Mouse (Mus musculus) embryonic facial prominence, embryonic 10.5 days (tissue): ENCODE measurements around the gene Prdm2. TPM values are rescaled to one million over a fixed set of nuclear protein-coding genes. Genes with fewer than 3 reads are reported as not detected.

ENCODE experiments used
- DNase-seq: peaks from one replicate; pipeline ENCODE4 v3.0.0-alpha.2; 2017; ENCODE audit warnings: low spot score
- H3K27ac ChIP-seq: fragments of 300-500 bp; sonication (generic); replicated peaks from 2 replicates; pipeline ENCODE4 v1.5.1; 2016; ENCODE audit warnings: mild to moderate bottlenecking
- H3K27me3 ChIP-seq: fragments of 300-500 bp; sonication (generic); replicated peaks from 2 replicates; pipeline ENCODE4 v1.6.1; 2016; ENCODE audit warnings: low read depth, mild to moderate bottlenecking; ENCODE audit not compliant: poor library complexity, severe bottlenecking
- H3K36me3 ChIP-seq: fragments of 300-500 bp; sonication (generic); replicated peaks from 2 replicates; pipeline ENCODE4 v1.6.1; 2016; ENCODE audit warnings: mild to moderate bottlenecking, moderate library complexity
- H3K4me1 ChIP-seq: fragments of 300-500 bp; sonication (generic); 2 replicates; pipeline ENCODE4 v1.6.1; 2016
- H3K4me3 ChIP-seq: fragments of 300-500 bp; sonication (generic); 2 replicates; pipeline ENCODE4 v1.5.1; 2016; ENCODE audit warnings: mild to moderate bottlenecking, moderate library complexity
- H3K9me3 ChIP-seq: fragments of 300-500 bp; sonication (generic); 2 replicates; pipeline ENCODE4 v1.6.1; 2016; ENCODE audit warnings: mild to moderate bottlenecking
- WGBS: fragments of 180-500 bp; shearing (Covaris S2); methylation state at CpG from one replicate; pipeline ENCODE4 v1.1.7; 2016; 5-methylcytosine and 5-hydroxymethylcytosine counted together
- polyA plus RNA-seq: library from polyadenylated mRNA; unstranded; fragments of >200 nt; fragmentation: Nextera tagmentation; extraction: Ambion mirVana; gene quantifications from 2 replicates; pipeline ENCODE4 v1.2.1, GENCODE M21; 2016

Prdm2 gene
- polyA plus RNA-seq, 1 experiment from 2014 or later, result 17.4 TPM

DNA sequence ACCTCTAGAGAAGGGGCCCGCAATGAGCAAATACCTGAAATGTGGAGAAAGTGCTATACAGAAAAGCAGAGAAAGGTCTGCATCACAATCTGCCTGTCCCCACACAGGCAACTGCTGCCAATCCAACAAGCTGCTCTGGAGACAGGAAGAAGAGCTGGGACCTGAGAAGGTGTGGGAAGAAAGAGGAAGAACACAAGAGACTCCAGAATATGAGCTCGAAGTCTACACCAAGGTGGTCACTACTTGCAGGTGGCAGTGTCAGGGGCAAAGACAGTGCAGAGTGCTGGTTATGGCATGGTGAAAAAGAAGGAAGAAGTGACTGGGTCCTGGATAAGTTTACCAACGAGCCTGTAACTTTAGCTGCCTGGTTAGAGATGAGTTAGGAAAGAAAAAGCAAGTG, 14.4 kb downstream of the Prdm2 start:
- Histone ChIP-seq H3K4me1 (peaks cover 3% of the 10 kb centered on the region; the same call in 1 of the 2 replicates), H3K4me3 (no peak overlapping the region), H3K36me3 (no peaks in the 10 kb centered on the region), H3K9me3 (no peaks in the 10 kb centered on the region), H3K27me3 (no peaks in the 10 kb centered on the region), H3K27ac (no peak overlapping the region)
- no peak for DNase-seq
- WGBS, result 83% methylated on average over 3 of the region's 3 CpGs

DNA sequence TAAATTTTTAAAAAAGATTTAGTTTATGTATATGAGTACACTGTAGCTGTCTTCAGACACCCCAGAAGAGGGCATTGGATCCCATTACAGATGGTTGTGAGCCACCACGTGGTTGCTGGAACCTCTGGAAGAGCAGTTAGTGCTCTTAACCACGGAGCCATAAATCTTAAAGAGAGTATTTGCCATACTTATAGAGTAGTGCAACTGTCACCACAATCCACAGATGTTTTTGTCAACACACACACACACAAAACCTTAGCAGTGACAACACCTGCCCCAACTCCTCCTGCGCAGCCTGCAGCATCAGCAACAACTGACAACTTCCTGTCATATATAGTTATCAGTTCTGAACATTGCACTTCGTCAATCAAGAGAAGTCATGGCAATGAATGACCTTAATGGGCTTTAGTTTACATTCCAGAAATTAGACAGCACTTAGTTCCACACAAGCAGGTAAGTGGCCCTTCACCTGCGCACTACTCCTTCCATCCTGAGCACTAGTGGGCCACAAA, 14.9 kb downstream of the Prdm2 start:
- no peaks in the 10 kb centered on the region for H3K9me3 ChIP-seq
- no peak for DNase-seq
- WGBS, result 89% methylated on average over 5 of the region's 5 CpGs
- H3K36me3 ChIP-seq, result no peaks in the 10 kb centered on the region
- 0 out of 2 replicates have a peak, but pooled peaks cover 4% of the 10 kb centered on the region for H3K4me1 ChIP-seq
- no peak overlapping the region for H3K4me3 ChIP-seq
- no peak overlapping the region for H3K27ac ChIP-seq
- H3K27me3 ChIP-seq, result no peaks in the 10 kb centered on the region

DNA sequence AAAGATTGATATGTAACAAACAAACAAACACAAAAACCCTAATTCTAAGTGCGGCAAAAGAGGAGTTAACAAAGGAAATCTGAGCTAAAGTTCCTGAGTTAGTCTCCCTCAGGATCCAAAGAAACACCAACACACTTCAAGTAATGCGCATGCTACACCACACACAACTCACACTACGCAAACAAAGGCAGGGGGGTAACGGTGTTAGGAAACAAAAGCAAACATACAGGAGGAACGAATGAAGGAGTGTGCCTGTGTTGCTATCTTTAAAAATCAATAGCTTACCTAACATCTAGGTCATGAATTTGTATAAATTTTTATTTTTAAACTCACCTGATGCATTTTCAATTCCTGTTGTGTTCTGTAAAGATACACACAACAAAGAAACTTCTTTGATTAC, 18.5 kb downstream of the Prdm2 start:
- H3K9me3 ChIP-seq, result no peaks in the 10 kb centered on the region
- WGBS, result 71% methylated on average over 5 of the region's 5 CpGs

DNA sequence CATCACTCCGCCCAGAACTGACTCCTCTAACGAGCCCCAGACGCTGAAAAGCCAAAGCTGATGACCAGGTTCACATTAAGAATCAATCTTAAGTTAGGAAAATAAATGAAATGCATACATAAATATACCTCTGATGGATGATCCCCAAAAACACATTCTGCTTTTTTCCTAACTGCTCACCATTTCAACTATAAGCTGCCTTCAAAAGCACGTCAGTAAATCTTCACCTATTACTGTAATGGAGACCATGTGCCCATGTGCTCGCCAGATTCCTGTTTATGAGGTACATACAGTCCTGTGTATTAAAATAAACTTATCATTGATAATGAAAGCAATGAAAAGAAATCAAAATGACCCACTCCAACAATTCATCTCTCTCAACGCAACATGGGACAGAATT, 19.6 kb downstream of the Prdm2 start:
- peaks cover 15% of the 10 kb centered on the region for H3K4me1 ChIP-seq
- H3K9me3 ChIP-seq, result no peaks in the 10 kb centered on the region
- 55% methylated on average over 6 of the region's 6 CpGs for WGBS

More for the DNA sequence above, 18.5 kb downstream of the Prdm2 start:
- Histone ChIP-seq H3K36me3 (no peaks in the 10 kb centered on the region), H3K4me3 (no peak overlapping the region), H3K27ac (no peak overlapping the region), H3K27me3 (no peaks in the 10 kb centered on the region), H3K4me1 (peaks cover 15% of the 10 kb centered on the region)
- DNase-seq, result no peak

DNA sequence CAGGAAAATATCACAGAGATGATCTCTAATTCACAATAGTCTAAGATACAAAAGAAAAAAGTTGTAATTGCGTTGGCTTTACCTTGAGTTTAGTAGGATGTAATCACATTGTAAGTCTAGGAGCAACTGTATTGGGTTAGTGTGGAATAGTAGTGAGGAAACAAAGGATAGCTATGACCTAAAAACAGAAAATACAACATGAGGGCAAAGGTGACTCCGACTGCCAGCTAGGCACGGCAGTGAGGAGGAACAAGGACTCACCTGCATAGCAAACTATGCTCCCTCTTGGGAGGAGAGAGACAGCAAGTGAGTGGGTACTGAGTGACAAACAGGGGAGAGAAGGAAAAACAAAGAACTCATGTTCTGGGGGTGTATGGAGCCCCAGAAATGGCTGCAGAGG, 21.0 kb downstream of the Prdm2 start:
- 78% methylated on average over 3 of the region's 3 CpGs for WGBS
- H3K27me3 ChIP-seq, result no peaks in the 10 kb centered on the region
- H3K36me3 ChIP-seq, result peaks cover 1% of the 10 kb centered on the region
- DNase-seq, result no peak
- no peak overlapping the region for H3K27ac ChIP-seq
- peaks cover 15% of the 10 kb centered on the region for H3K4me1 ChIP-seq
- H3K9me3 ChIP-seq, result no peaks in the 10 kb centered on the region
- no peak overlapping the region for H3K4me3 ChIP-seq

More for the DNA sequence above, 19.6 kb downstream of the Prdm2 start:
- no peak overlapping the region for H3K27ac ChIP-seq
- H3K27me3 ChIP-seq, result no peaks in the 10 kb centered on the region
- no peaks in the 10 kb centered on the region for H3K36me3 ChIP-seq
- DNase-seq, result no peak
- no peak overlapping the region for H3K4me3 ChIP-seq

DNA sequence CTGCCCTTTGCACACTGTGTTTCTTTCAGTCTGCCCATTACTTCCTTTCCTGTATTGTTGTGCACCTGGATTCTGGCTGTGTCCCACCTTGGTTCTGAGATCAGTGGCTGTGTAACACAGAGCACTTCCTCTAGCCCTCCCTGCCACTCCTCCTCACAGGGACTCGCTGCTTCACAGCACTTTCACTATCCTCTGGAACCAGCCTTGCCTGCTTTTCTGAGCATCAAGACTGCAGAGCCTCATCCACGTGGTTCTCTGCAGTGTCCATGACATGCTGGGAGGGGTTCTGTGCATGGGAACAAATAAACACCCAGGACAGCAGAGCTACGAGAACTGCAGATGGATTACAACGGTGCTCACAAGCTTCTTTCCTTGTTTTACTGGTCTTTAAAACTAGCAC, 22.1 kb downstream of the Prdm2 start:
- Histone ChIP-seq H3K4me3 (no peak overlapping the region), H3K9me3 (no peaks in the 10 kb centered on the region), H3K4me1 (peaks cover 15% of the 10 kb centered on the region), H3K27me3 (no peaks in the 10 kb centered on the region), H3K36me3 (peaks cover 8% of the 10 kb centered on the region), H3K27ac (no peak overlapping the region)
- DNase-seq, result no peak
- WGBS, result 59% methylated on average over 4 of the region's 4 CpGs

DNA sequence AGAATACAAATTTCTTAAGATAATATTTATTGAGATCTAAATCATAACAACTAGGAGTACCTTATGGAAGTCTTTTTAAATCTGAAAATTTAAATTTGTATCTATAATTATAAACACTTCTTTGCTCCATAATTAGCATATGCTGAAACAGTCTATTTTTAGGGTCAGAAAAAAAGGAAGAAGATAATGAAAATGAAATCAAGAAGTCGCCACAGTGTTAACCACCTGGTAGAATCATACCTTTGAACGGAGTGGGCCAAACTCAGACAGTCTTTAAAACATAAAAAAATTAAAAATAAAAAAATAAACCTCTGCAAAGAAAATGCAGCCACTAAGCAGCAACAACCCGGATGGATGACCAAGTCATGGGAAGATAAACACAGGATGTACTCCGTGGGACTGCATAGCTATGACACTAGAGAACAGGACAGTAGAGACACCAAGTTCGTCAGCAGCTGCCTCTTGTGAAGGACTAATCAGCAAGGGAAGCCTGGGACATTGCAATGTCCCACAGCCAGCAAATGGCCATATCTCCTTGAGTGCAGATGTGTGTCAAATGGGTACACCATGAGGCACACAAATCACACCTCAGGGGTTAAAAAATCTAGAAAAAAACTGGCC, 24.1 kb downstream of the Prdm2 start:
- Histone ChIP-seq H3K36me3 (peaks cover 12% of the 10 kb centered on the region), H3K27me3 (no peaks in the 10 kb centered on the region), H3K9me3 (no peaks in the 10 kb centered on the region), H3K4me3 (no peak overlapping the region), H3K4me1 (peaks cover 15% of the 10 kb centered on the region), H3K27ac (no peak overlapping the region)
- no peak for DNase-seq
- WGBS, result 81% methylated on average over 5 of the region's 5 CpGs

DNA sequence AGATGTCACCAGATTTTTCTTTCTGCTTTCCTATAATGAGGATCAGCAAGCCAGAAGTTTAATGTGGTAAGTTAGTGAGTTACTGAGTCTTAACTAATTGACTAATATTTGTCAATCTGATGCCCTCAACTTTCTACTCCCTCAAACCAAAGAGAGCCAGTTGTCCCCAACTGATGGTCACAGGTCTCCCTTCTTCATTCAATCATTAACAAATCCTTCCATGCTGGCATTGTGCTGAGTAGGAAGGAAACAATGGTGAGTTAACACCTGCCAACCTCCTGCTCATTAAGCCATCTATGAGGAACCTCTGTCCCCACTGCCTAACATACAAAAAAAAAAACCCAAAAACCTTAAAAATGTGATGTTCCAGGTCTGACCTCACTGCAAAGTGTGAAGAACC, 26.7 kb downstream of the Prdm2 start:
- H3K27ac ChIP-seq, result no peak overlapping the region
- peaks cover 5% of the 10 kb centered on the region for H3K4me1 ChIP-seq
- H3K27me3 ChIP-seq, result no peaks in the 10 kb centered on the region
- no peak for DNase-seq
- no peak overlapping the region for H3K4me3 ChIP-seq
- peaks cover 12% of the 10 kb centered on the region for H3K36me3 ChIP-seq
- no peaks in the 10 kb centered on the region for H3K9me3 ChIP-seq

DNA sequence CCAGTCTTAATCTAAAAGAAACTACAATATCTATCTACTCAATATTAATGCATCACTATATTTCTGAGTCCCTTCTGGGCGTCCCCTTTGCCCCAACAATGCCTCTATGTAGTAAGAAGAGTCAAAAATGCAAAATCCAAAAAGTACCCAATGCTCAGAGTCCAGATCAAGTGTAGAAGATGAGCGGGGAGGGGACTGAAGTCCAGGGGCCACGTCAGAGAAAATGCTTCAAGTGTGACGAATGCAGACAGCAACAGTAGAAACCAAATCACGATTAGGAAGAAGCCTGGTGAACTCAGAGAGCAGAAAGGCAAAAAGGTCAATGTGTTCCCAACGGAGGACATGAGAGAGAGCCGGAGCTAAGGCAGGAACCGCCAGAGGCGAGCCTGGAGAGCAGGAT, 27.3 kb downstream of the Prdm2 start:
- Histone ChIP-seq H3K9me3 (no peaks in the 10 kb centered on the region), H3K27me3 (no peaks in the 10 kb centered on the region), H3K4me1 (no peaks in the 10 kb centered on the region; the same call in 1 of the 2 replicates), H3K36me3 (peaks cover 13% of the 10 kb centered on the region), H3K4me3 (no peak overlapping the region), H3K27ac (no peak overlapping the region)
- 73% methylated on average over 9 of the region's 9 CpGs for WGBS
- no peak for DNase-seq

DNA sequence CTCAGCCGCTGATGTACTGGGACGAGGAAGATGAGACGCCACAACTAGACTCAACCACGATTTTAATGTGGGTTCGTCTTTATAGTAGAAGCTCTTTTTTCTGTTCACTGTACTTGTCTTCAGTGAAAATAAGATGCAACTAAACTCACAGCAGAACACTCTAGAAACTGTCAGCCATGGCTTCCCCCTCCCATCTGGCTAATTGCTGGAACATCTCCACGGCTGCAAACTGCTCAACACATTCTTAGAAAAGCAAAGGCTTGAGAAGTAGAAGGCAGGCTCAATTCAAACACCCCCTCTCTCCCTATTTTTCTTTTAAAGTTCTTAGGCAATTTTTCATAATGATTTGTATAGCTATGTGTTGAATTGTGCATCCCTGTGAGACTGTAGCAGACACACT, 29.7 kb downstream of the Prdm2 start:
- Histone ChIP-seq H3K36me3 (peaks cover 21% of the 10 kb centered on the region), H3K9me3 (no peaks in the 10 kb centered on the region), H3K4me3 (no peak overlapping the region), H3K27me3 (no peaks in the 10 kb centered on the region), H3K27ac (no peak overlapping the region), H3K4me1 (no peaks in the 10 kb centered on the region)
- 90% methylated on average over 6 of the region's 6 CpGs for WGBS
- no peak for DNase-seq

DNA sequence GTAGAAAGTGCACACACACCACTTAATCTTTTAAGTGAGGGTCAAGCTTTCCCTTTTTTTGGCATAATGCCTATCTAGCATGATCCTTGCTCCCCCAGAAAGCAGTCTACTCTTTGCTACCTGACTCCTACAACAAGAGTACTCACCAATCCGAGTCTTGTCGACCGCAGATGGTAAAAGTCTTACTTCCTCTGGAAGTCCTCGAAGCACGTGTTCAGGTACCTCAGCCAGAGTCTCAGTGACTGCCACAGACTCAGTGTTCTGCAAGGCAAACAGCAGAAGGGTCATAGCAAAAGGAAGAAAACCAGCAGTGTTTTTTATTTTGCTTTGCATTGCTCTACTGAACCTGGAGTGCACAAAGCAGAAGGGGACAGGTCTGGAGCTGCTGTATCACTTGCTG, 32.1 kb downstream of the Prdm2 start:
- H3K36me3 ChIP-seq, result peaks cover 24% of the 10 kb centered on the region
- no peaks in the 10 kb centered on the region for H3K9me3 ChIP-seq
- 92% methylated on average over 5 of the region's 5 CpGs for WGBS
- no peak for DNase-seq
- no peaks in the 10 kb centered on the region for H3K27me3 ChIP-seq
- H3K4me1 ChIP-seq, result no peaks in the 10 kb centered on the region
- H3K4me3 ChIP-seq, result no peak overlapping the region
- H3K27ac ChIP-seq, result no peak overlapping the region

DNA sequence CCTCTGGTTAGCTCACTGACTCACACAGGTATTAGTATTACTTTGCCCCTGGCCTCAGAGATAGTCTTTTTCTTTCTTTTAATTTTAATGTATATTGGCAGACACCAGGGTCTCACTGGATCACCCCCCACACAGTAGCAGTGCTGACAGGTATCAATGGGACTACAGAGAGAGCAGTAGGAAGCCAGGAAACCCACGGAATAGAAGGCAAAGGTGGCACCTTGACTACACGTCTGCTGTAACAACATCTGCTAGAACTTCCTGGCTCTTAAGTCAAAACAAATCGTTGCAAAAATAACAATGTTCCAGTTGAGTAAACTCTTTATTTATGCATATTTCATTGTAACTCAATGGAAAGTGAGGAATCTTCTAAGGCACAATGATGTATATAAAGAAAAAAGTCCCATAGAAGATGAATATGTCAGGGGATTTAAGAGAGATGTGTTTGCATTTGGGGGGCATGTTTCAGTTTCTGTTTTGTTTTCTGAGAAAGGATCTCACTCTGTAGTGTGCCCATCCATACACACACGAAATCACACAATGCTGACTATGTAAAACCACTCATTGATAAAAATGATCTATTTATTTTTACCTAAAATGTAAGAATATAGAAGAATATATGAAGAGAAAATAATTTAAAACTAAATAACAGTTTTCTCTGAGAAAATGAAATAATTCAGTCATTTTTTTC, 41.0 kb downstream of the Prdm2 start:
- Histone ChIP-seq H3K36me3 (peaks cover 53% of the 10 kb centered on the region), H3K9me3 (no peaks in the 10 kb centered on the region), H3K27ac (no peak overlapping the region), H3K4me3 (no peak overlapping the region), H3K27me3 (no peaks in the 10 kb centered on the region), H3K4me1 (no peaks in the 10 kb centered on the region)
- DNase-seq, result no peak
- 69% methylated on average over 4 of the region's 4 CpGs for WGBS

DNA sequence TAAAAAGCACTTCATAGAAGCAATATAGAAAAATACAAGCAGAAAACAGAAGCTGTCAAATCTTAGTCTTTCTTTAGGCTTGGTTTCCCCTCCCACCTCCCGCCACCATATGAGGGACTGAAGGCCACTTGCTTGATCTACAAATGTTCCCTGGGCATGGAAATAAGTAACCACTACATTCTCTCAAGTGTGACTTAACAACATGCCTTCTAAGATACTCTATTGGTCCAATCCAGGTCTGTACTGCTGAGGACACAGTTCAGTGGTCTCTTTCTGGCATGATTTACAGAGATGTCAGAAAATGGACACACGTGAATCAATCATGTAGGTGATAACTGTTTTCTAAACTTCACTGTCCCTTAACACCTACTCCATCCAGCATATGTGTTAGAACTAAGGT, 42.5 kb downstream of the Prdm2 start:
- no peaks in the 10 kb centered on the region for H3K27me3 ChIP-seq
- no peak overlapping the region for H3K4me3 ChIP-seq
- 95% methylated on average over 2 of the region's 2 CpGs for WGBS
- no peaks in the 10 kb centered on the region for H3K4me1 ChIP-seq
- H3K36me3 ChIP-seq, result peaks cover 53% of the 10 kb centered on the region
- no peak overlapping the region for H3K27ac ChIP-seq
- H3K9me3 ChIP-seq, result no peaks in the 10 kb centered on the region
- no peak for DNase-seq
